Mouse (Mus musculus): ENCODE measurements around the gene Clrn3. TPM values are rescaled to one million over a fixed set of nuclear protein-coding genes. Genes with fewer than 3 reads are reported as not detected.

Clrn3 gene
- not detected in 2 replicates for polyA plus RNA-seq (2015; fragmentation: Nextera tagmentation; extraction: Ambion mirVana)

GRCm38 (mm10) chr7:135528515-135528914 lies at the start of gene Clrn3:
TSS of gene Clrn3 (minus strand) at chr7:135528654.

GRCm38 (mm10) chr7:135537341-135537901 lies 9.0 kb upstream of the Clrn3 start, which contains the start of gene Ptpre:
TSS of gene Ptpre (plus strand) at chr7:135537481.

MicroRNA genes within 50 kb of the gene (microRNA counts, 519-probe panel; counts per million panel counts)
- microRNA mmu-miR-1962, result not detected

Small RNA genes within 50 kb of the gene (microRNA-seq; reads per million reads assigned to microRNA genes)
- gene Mir1962, result not detected

Other genes starting within 250 kb of the Clrn3 start
- not detected in 2 replicates for gene Foxi2, start 118.3 kb downstream of the Clrn3 start, polyA plus RNA-seq (2015; fragmentation: Nextera tagmentation; extraction: Ambion mirVana)
- gene Ptpre, start 8.8 kb upstream of the Clrn3 start, polyA plus RNA-seq (2015; fragmentation: Nextera tagmentation; extraction: Ambion mirVana), result 2.3 and 2.8 TPM in 2 replicates
- 7.3 and 9.5 TPM in 2 replicates for gene Mki67, start 187.7 kb upstream of the Clrn3 start, polyA plus RNA-seq (2015; fragmentation: Nextera tagmentation; extraction: Ambion mirVana)